Mouse (Mus musculus) embryonic facial prominence, embryonic 11.5 days (tissue): Measurements from ENCODE around the gene Frzb. TPM values are rescaled to one million over a fixed set of nuclear protein-coding genes. Genes with fewer than 3 reads are reported as not detected.

Experiments used
- ATAC-seq: fragments of 200-750 bp; cut with Nextera tagmentation; replicated peaks from 2 replicates; pipeline ENCODE4 v1.8.0; 2017; ENCODE audit warnings: low read depth; ENCODE audit not compliant: insufficient number of reproducible peaks, low FRiP score, low TSS enrichment
- DNase-seq: peaks from one replicate; pipeline ENCODE4 v3.0.0-alpha.2; 2015; ENCODE audit warnings: low spot score
- H3K27ac ChIP-seq: fragments of 300-500 bp; sonication (generic); replicated peaks from 2 replicates; pipeline ENCODE4 v1.5.1; 2014; ENCODE audit warnings: mild to moderate bottlenecking, low read depth, low read length, control low read depth
- H3K27me3 ChIP-seq: fragments of 300-500 bp; sonication (generic); 2 replicates; pipeline ENCODE4 v1.6.1; 2014; ENCODE audit warnings: mild to moderate bottlenecking, low read length, moderate library complexity, mixed read lengths; ENCODE audit not compliant: control insufficient read depth, insufficient read depth
- H3K36me3 ChIP-seq: fragments of 300-500 bp; sonication (generic); replicated peaks from 2 replicates; pipeline ENCODE4 v1.6.1; 2014; ENCODE audit warnings: low read depth, mild to moderate bottlenecking, low read length, moderate library complexity, mixed read lengths; ENCODE audit not compliant: control insufficient read depth, insufficient read depth
- H3K4me1 ChIP-seq: fragments of 300-500 bp; sonication (generic); 2 replicates; pipeline ENCODE4 v1.6.1; 2014; ENCODE audit warnings: low read length, mixed read lengths; ENCODE audit not compliant: control insufficient read depth, insufficient read depth
- H3K4me2 ChIP-seq: fragments of 300-500 bp; sonication (generic); 2 replicates; pipeline ENCODE4 v1.6.1; 2014; ENCODE audit warnings: low read depth, mild to moderate bottlenecking, control low read depth, low read length, moderate library complexity
- H3K4me3 ChIP-seq: fragments of 300-500 bp; sonication (generic); 2 replicates; pipeline ENCODE4 v1.5.1; 2014; ENCODE audit warnings: low read depth, low read length, control low read depth
- H3K9ac ChIP-seq: fragments of 300-500 bp; sonication (generic); replicated peaks from 2 replicates; pipeline ENCODE4 v1.6.1; 2014; ENCODE audit warnings: mild to moderate bottlenecking, control low read depth, low read length
- H3K9me3 ChIP-seq: fragments of 300-500 bp; sonication (generic); replicated peaks from 2 replicates; pipeline ENCODE4 v1.6.1; 2016; ENCODE audit warnings: mild to moderate bottlenecking, low read length, inconsistent platforms, mixed read lengths; ENCODE audit not compliant: control insufficient read depth
- WGBS: fragments of 180-500 bp; shearing (Covaris S2); extraction: QIAGEN DNeasy Blood & Tissue Kit; methylation state at CpG from one replicate; pipeline ENCODE4 v1.1.7; 2014; 5-methylcytosine and 5-hydroxymethylcytosine counted together
- polyA plus RNA-seq: library from polyadenylated mRNA; unstranded; fragments of >200 nt; fragmentation: Nextera tagmentation; extraction: Ambion mirVana; gene quantifications from 2 replicates; pipeline ENCODE4 v1.2.1, GENCODE M21; 2014

The Frzb gene
- polyA plus RNA-seq, 1 experiment from 2014 or later = 78.6 TPM

GRCm38 (mm10) chr2:80414387-80414786 lies 33.0 kb downstream of the Frzb start:
- DNase-seq (no peak), ATAC-seq (no peak)
- Histone ChIP-seq H3K9ac (no peak overlapping the region), H3K27ac (no peak overlapping the region), H3K4me3 (no peak overlapping the region), H3K4me1 (no peaks in the 10 kb centered on the region), H3K4me2 (no peak overlapping the region), H3K9me3 (no peaks in the 10 kb centered on the region), H3K36me3 (no peaks in the 10 kb centered on the region), H3K27me3 (no peaks in the 10 kb centered on the region)
- 74% methylated on average over 3 of the region's 3 CpGs for WGBS

DNA sequence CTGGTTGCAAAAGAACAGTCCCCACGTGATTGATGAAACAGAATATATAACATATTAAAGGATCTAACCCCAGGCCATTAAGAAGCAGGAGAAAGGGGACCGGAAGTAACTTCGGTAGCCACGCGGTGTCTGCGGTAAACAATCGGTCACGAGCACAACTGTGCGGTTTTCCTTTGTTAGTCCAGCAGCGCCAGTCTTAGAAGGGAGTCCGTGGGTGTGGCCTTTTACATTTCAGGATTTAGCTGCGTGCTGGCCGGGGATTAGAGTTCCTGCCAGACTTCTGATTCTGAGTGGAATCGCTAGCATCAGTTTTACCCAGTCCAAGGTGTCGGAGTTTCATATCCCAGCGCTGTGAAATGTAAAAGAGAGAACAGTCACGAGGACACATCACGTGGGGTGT lies 34.3 kb downstream of the Frzb start:
- no peaks in the 10 kb centered on the region for H3K27me3 ChIP-seq
- H3K9me3 ChIP-seq = no peaks in the 10 kb centered on the region
- no peak overlapping the region for H3K27ac ChIP-seq
- H3K36me3 ChIP-seq = no peaks in the 10 kb centered on the region
- H3K4me3 ChIP-seq = no peak overlapping the region
- no peaks in the 10 kb centered on the region for H3K4me1 ChIP-seq
- H3K4me2 ChIP-seq = no peak overlapping the region
- ATAC-seq (no peak), DNase-seq (peak; percentile 35)
- 76% methylated on average over 18 of the region's 18 CpGs for WGBS
- no peak overlapping the region for H3K9ac ChIP-seq

- ATAC-seq (peak; percentile 86), DNase-seq (peak; percentile 89)
- Histone ChIP-seq H3K4me2 (no peak overlapping the region), H3K27me3 (no peaks in the 10 kb centered on the region), H3K27ac (peak overlapping the region; percentile 14; the same call in 1 of the 2 replicates), H3K9me3 (no peaks in the 10 kb centered on the region), H3K9ac (no peak overlapping the region), H3K36me3 (no peaks in the 10 kb centered on the region), H3K4me3 (no peak overlapping the region), H3K4me1 (no peaks in the 10 kb centered on the region)
- WGBS = 32% methylated on average over 12 of the region's 12 CpGs
These were observed 37.4 kb downstream of the Frzb start for GRCm38 (mm10) chr2:80409893-80410574.

DNA sequence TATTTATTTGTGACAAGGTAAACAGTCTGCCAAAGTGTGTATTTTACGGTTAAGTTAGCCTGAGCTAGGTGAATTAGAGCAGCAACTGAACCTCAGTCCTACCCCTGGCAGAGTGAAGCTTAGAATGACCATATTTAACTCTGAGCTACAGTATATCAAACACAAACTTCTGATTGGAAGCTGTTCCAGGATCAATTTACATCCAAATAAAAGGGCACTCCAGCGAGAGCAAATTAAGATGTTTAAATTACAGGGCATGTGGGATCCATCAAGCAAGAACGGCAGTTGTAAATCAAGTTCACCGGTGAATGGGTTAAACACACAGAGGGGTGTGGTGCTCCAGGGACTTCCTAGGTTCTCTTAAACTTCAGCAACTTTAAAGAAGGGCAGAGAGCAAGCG lies 42.7 kb downstream of the Frzb start:
- Histone ChIP-seq H3K9ac (no peak overlapping the region), H3K9me3 (no peaks in the 10 kb centered on the region), H3K27me3 (no peaks in the 10 kb centered on the region), H3K36me3 (no peaks in the 10 kb centered on the region), H3K27ac (no peak overlapping the region), H3K4me2 (no peak overlapping the region), H3K4me3 (no peak overlapping the region), H3K4me1 (no peaks in the 10 kb centered on the region)
- ATAC-seq (peak; percentile 67), DNase-seq (peak; percentile 83)
- 16% methylated on average over 5 of the region's 5 CpGs for WGBS

DNA sequence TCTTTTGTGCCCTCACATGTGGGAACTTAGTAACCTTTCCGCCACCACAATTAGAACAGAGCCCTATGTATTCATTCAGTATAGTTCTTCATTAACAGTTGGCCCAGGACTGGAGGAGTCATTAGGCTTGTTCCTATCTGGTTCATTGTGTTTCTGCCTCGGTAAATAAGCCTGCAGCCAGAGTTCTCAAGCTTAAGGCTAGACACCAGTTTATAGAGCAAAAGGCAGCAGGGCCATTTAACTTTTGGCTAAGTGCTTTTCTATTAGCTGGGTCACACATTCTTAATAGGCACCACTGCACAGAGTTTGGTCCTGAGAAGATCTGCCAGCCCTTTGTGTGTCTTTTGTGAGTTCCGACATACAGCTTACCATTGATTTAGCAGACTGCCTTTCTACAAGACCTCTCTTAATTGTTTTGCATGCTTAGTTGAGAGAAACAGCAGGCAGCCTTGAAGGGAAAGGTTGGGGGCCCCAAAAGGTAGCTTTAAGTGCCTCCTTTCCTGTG lies 48.8 kb downstream of the Frzb start:
- WGBS = 12% methylated on average over 3 of the region's 3 CpGs
- peak overlapping the region; percentile 35; the same call in 1 of the 2 replicates for H3K27ac ChIP-seq
- DNase-seq = peak; percentile 30

GRCm38 (mm10) chr2:80396864-80397263 lies 50.6 kb downstream of the Frzb start:
- Histone ChIP-seq H3K4me2 (no peak overlapping the region), H3K36me3 (no peaks in the 10 kb centered on the region), H3K27me3 (no peaks in the 10 kb centered on the region), H3K4me1 (no peaks in the 10 kb centered on the region), H3K27ac (no peak overlapping the region), H3K9me3 (no peaks in the 10 kb centered on the region), H3K9ac (no peak overlapping the region), H3K4me3 (no peak overlapping the region)
- DNase-seq (peak; percentile 82), ATAC-seq (peak; percentile 50; the same call in 1 of the 2 replicates)
- WGBS = 24% methylated on average over 3 of the region's 3 CpGs

More for the DNA sequence above, 48.8 kb downstream of the Frzb start:
- H3K36me3 ChIP-seq = no peaks in the 10 kb centered on the region
- H3K4me1 ChIP-seq = no peaks in the 10 kb centered on the region
- no peak overlapping the region for H3K4me3 ChIP-seq
- H3K4me2 ChIP-seq = no peak overlapping the region
- peak; percentile 72 for ATAC-seq
- H3K9me3 ChIP-seq = no peaks in the 10 kb centered on the region
- no peaks in the 10 kb centered on the region for H3K27me3 ChIP-seq
- no peak overlapping the region for H3K9ac ChIP-seq

DNA sequence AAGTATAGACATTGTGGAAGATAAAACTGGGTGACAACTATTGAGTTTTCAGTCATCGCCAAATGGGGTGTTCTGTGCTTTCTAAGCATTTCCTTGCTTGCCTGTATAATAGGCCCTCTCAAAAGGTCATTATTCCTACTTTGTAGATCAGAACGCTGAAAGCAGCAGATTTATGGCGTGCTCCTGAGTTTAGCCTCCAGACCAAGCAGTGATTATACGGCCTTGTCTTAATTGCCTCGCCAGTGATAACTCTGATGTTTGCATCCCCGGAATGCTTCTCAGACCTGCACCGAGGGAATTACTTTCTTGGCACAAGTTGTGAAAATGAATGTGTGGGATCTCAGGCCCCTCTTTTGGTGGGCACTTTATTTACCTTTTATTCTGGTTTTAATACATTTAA lies 51.4 kb downstream of the Frzb start:
- no peak overlapping the region for H3K27ac ChIP-seq
- H3K27me3 ChIP-seq = no peaks in the 10 kb centered on the region
- no peak overlapping the region for H3K4me3 ChIP-seq
- no peak for ATAC-seq
- WGBS = 54% methylated on average over 7 of the region's 7 CpGs
- no peaks in the 10 kb centered on the region for H3K36me3 ChIP-seq
- no peaks in the 10 kb centered on the region for H3K9me3 ChIP-seq
- DNase-seq = no peak
- no peak overlapping the region for H3K9ac ChIP-seq
- no peak overlapping the region for H3K4me2 ChIP-seq
- H3K4me1 ChIP-seq = no peaks in the 10 kb centered on the region

GRCm38 (mm10) chr2:80388341-80388740 lies 59.1 kb downstream of the Frzb start:
- no peak overlapping the region for H3K4me3 ChIP-seq
- ATAC-seq = no peak
- H3K36me3 ChIP-seq = no peaks in the 10 kb centered on the region
- H3K9ac ChIP-seq = no peak overlapping the region
- no peaks in the 10 kb centered on the region for H3K9me3 ChIP-seq
- no peak overlapping the region for H3K4me2 ChIP-seq
- H3K4me1 ChIP-seq = no peaks in the 10 kb centered on the region
- no peak for DNase-seq
- 75% methylated on average over 3 of the region's 3 CpGs for whole genome bisulfite sequencing
- no peak overlapping the region; the same call in 1 of the 2 replicates for H3K27ac ChIP-seq
- no peaks in the 10 kb centered on the region; the same call in 1 of the 2 replicates for H3K27me3 ChIP-seq
